Mouse (Mus musculus): ENCODE measurements around the gene Fam166a. TPM values are rescaled to one million over a fixed set of nuclear protein-coding genes. Genes with fewer than 3 reads are reported as not detected.

The Fam166a gene
- polyA plus RNA-seq, 1 experiment from 2014 or later = not detected

GRCm38 (mm10) chr2:25210686-25211085, 7.9 kb upstream of the Fam166a start:
- peaks cover 31% of the 10 kb centered on the region for H3K4me1 ChIP-seq
- no peaks in the 10 kb centered on the region for H3K9me3 ChIP-seq (replicated peaks)
- ATAC-seq = peak; percentile 35
- H3K27me3 ChIP-seq (replicated peaks) = peaks cover 18% of the 10 kb centered on the region
- peak overlapping the region; percentile 83 for H3K4me3 ChIP-seq
- WGBS (ENCODE audit: insufficient replicate concordance) = 0% methylated on average over 24 of the region's 24 CpGs
- H3K27ac ChIP-seq = peak overlapping the region; percentile 88
- H3K9ac ChIP-seq = peak overlapping the region; percentile 93
- H3K4me2 ChIP-seq = peak overlapping the region; percentile 87
- H3K36me3 ChIP-seq = peaks cover 41% of the 10 kb centered on the region

- H3K27me3 ChIP-seq (replicated peaks) = peaks cover 22% of the 10 kb centered on the region
- H3K9me3 ChIP-seq (replicated peaks) = no peaks in the 10 kb centered on the region
- WGBS (ENCODE audit: insufficient replicate concordance) = 1% methylated on average over 44 of the region's 44 CpGs
- H3K9ac ChIP-seq = peak within 1 kb of the TSS; percentile 93
- ATAC-seq = peak; percentile 92
- H3K4me2 ChIP-seq = peak within 1 kb of the TSS; percentile 87
- peaks cover 31% of the 10 kb centered on the region for H3K4me1 ChIP-seq
- H3K36me3 ChIP-seq = peaks cover 36% of the 10 kb centered on the region
- H3K27ac ChIP-seq = peak within 1 kb of the TSS; percentile 88
- H3K4me3 ChIP-seq = peak within 1 kb of the TSS; percentile 83
Observed at GRCm38 (mm10) chr2:25211121-25211670, 7.3 kb upstream of the Fam166a start, which contains the start of gene Nelfb. Nelfb (minus strand) TSS chr2:25211489.

- Histone ChIP-seq H3K4me3 (no peak overlapping the region), H3K9ac (no peak overlapping the region), H3K27ac (no peak overlapping the region), H3K9me3 (replicated peaks) (no peaks in the 10 kb centered on the region), H3K27me3 (replicated peaks) (peaks cover 23% of the 10 kb centered on the region), H3K36me3 (peaks cover 14% of the 10 kb centered on the region), H3K4me1 (peaks cover 31% of the 10 kb centered on the region), H3K4me2 (no peak overlapping the region; the same call in 1 of the 2 replicates)
- WGBS (ENCODE audit: insufficient replicate concordance) = 60% methylated on average over 23 of the region's 23 CpGs
- ATAC-seq = no peak
Observed at GRCm38 (mm10) chr2:25213266-25213865, 5.2 kb upstream of the Fam166a start.

GRCm38 (mm10) chr2:25214444-25214843, 4.1 kb upstream of the Fam166a start, which contains the start of gene Stpg3:
Stpg3 (minus strand) TSS chr2:25214637.
- H3K27ac ChIP-seq = no peak within 1 kb of the TSS
- ATAC-seq = no peak
- no peak within 1 kb of the TSS; the same call in 1 of the 2 replicates for H3K4me2 ChIP-seq
- H3K4me3 ChIP-seq = no peak within 1 kb of the TSS
- H3K9me3 ChIP-seq (replicated peaks) = no peaks in the 10 kb centered on the region
- no peak within 1 kb of the TSS for H3K9ac ChIP-seq
- peaks cover 5% of the 10 kb centered on the region; the same call in 1 of the 2 replicates for H3K36me3 ChIP-seq
- H3K27me3 ChIP-seq (replicated peaks) = peaks cover 29% of the 10 kb centered on the region
- WGBS (ENCODE audit: insufficient replicate concordance) = 59% methylated on average over 3 of the region's 3 CpGs
- peaks cover 27% of the 10 kb centered on the region for H3K4me1 ChIP-seq

- 52% methylated on average over 2 of the region's 2 CpGs for WGBS (ENCODE audit: insufficient replicate concordance)
- H3K9me3 ChIP-seq (replicated peaks) = no peaks in the 10 kb centered on the region
- H3K27me3 ChIP-seq (replicated peaks) = peaks cover 29% of the 10 kb centered on the region
- no peak overlapping the region for H3K4me2 ChIP-seq
- peaks cover 15% of the 10 kb centered on the region; the same call in 1 of the 2 replicates for H3K4me1 ChIP-seq
- ATAC-seq = no peak
- H3K4me3 ChIP-seq = no peak overlapping the region
- H3K36me3 ChIP-seq = peaks cover 15% of the 10 kb centered on the region
- no peak overlapping the region for H3K9ac ChIP-seq
- H3K27ac ChIP-seq = no peak overlapping the region
Observed at GRCm38 (mm10) chr2:25217666-25218065, 879 bp upstream of the Fam166a start.

GRCm38 (mm10) chr2:25221331-25221772, 2.8 kb downstream of the Fam166a start:
- Histone ChIP-seq H3K36me3 (peaks cover 28% of the 10 kb centered on the region), H3K9me3 (replicated peaks) (no peaks in the 10 kb centered on the region), H3K9ac (no peak overlapping the region), H3K4me1 (peaks cover 33% of the 10 kb centered on the region), H3K27ac (peak overlapping the region; percentile 15), H3K4me2 (peak overlapping the region; percentile 88), H3K4me3 (peak overlapping the region; percentile 25), H3K27me3 (replicated peaks) (peaks cover 7% of the 10 kb centered on the region; the same call in 1 of the 2 replicates)
- WGBS (ENCODE audit: insufficient replicate concordance) = 62% methylated on average over 5 of the region's 5 CpGs
- no peak for ATAC-seq

- Histone ChIP-seq H3K4me1 (peaks cover 46% of the 10 kb centered on the region), H3K36me3 (peaks cover 28% of the 10 kb centered on the region), H3K4me3 (peak overlapping the region; percentile 99), H3K27me3 (replicated peaks) (peaks cover under 1% of the 10 kb centered on the region; the same call in 1 of the 2 replicates), H3K9ac (peak overlapping the region; percentile 95), H3K9me3 (replicated peaks) (no peaks in the 10 kb centered on the region), H3K4me2 (peak overlapping the region; percentile 88), H3K27ac (peak overlapping the region; percentile 100)
- WGBS (ENCODE audit: insufficient replicate concordance) = under 1% methylated on average over 53 of the region's 53 CpGs
- ATAC-seq = peak; percentile 79
Observed at GRCm38 (mm10) chr2:25223681-25224491, 5.3 kb downstream of the Fam166a start.

- H3K4me3 ChIP-seq = peak within 1 kb of the TSS; percentile 99
- no peaks in the 10 kb centered on the region for H3K27me3 ChIP-seq (replicated peaks)
- peak within 1 kb of the TSS; percentile 88 for H3K4me2 ChIP-seq
- H3K9me3 ChIP-seq (replicated peaks) = no peaks in the 10 kb centered on the region
- H3K4me1 ChIP-seq = peaks cover 50% of the 10 kb centered on the region
- no peak for ATAC-seq
- H3K27ac ChIP-seq = peak within 1 kb of the TSS; percentile 100
- H3K9ac ChIP-seq = peak within 1 kb of the TSS; percentile 95
- WGBS (ENCODE audit: insufficient replicate concordance) = 0% methylated on average over 17 of the region's 17 CpGs
- peaks cover 28% of the 10 kb centered on the region for H3K36me3 ChIP-seq
Observed at GRCm38 (mm10) chr2:25224492-25224765, 5.9 kb downstream of the Fam166a start, which contains the start of gene Tubb4b. Tubb4b (minus strand) TSS chr2:25224702.

- Histone ChIP-seq H3K4me3 (peak overlapping the region; percentile 99), H3K27ac (peak overlapping the region; percentile 96), H3K9me3 (replicated peaks) (no peaks in the 10 kb centered on the region), H3K4me1 (peaks cover 50% of the 10 kb centered on the region), H3K4me2 (peak overlapping the region; percentile 75), H3K36me3 (peaks cover 28% of the 10 kb centered on the region), H3K9ac (peak overlapping the region; percentile 84), H3K27me3 (replicated peaks) (0 out of 2 replicates have a peak, but pooled peaks cover under 1% of the 10 kb centered on the region)
- peak; percentile 90 for ATAC-seq
- WGBS (ENCODE audit: insufficient replicate concordance) = 2% methylated on average over 41 of the region's 41 CpGs
Observed at GRCm38 (mm10) chr2:25224766-25225752, 6.5 kb downstream of the Fam166a start.

GRCm38 (mm10) chr2:25225811-25226379, 7.3 kb downstream of the Fam166a start:
- Histone ChIP-seq H3K4me3 (peak overlapping the region; percentile 99), H3K36me3 (peaks cover 28% of the 10 kb centered on the region), H3K9ac (peak overlapping the region; percentile 84), H3K4me1 (peaks cover 50% of the 10 kb centered on the region), H3K9me3 (replicated peaks) (no peaks in the 10 kb centered on the region), H3K27me3 (replicated peaks) (peaks cover 4% of the 10 kb centered on the region; the same call in 1 of the 2 replicates), H3K27ac (peak overlapping the region; percentile 96), H3K4me2 (peak overlapping the region; percentile 75)
- ATAC-seq = no peak
- WGBS (ENCODE audit: insufficient replicate concordance) = 80% methylated on average over 8 of the region's 8 CpGs

Measured in liver, embryonic 12.5 days (tissue).